Mouse (Mus musculus): ENCODE data around the gene Plekhm3. TPM values are rescaled to one million over a fixed set of nuclear protein-coding genes. Genes with fewer than 3 reads are reported as not detected.

Plekhm3 gene
- polyA plus RNA-seq, 1 experiment from 2014 or later, result 10.9 TPM

DNA sequence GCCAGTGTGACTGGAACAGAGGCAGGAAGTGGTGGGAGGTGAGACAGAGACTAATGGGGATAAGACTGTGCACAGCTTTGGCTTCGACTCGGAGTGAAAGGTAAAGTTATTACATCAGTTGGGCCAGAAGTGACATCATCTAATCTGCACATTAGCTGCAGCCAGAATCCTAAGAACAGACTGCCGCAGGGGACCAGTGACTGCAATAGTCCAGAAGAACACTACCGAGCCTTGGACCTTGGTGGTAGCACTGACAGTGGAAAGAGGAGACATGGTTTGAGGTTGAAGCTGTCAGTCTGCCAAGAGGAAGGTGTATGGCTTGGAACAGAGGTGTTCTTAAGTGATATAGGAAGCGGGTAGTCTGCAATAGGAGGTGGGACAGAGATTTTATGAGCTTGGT lies 80.9 kb downstream of the Plekhm3 start:
- Histone ChIP-seq H3K27me3 (replicated peaks; ENCODE audit: control insufficient read depth, insufficient read depth, low read length) (no peaks in the 10 kb centered on the region), H3K9me3 (ENCODE audit: control insufficient read depth, low read length) (no peaks in the 10 kb centered on the region), H3K4me3 (replicated peaks; ENCODE audit: low read length) (no peak overlapping the region), H3K36me3 (ENCODE audit: control insufficient read depth, insufficient read depth) (no peaks in the 10 kb centered on the region), H3K4me2 (ENCODE audit: low read length) (no peak overlapping the region), H3K4me1 (replicated peaks; ENCODE audit: control insufficient read depth, insufficient read depth, low read length) (no peaks in the 10 kb centered on the region), H3K9ac (replicated peaks; ENCODE audit: low read depth, low read length) (no peak overlapping the region), H3K27ac (ENCODE audit: low read length) (no peak overlapping the region)
- ATAC-seq, result no peak
- WGBS, result 85% methylated on average over 5 of the region's 5 CpGs

DNA sequence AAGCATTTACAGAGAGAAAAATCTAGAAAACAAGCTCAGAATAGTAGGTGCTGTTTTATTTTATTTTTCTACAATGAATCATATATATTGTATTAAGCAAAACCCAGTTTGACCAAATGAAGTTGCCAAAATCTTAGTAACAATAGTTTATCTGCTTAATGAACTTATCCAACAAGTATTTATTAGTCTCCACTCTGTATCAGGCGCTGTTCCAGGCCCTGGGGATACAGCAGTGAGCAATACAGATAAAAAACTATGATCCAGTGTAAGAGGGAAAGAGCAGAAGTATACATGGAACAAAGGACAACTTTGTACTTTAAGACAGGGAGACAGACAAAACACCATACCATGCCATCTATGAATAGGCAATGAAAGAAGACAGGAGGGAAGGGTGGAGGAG lies 81.5 kb downstream of the Plekhm3 start:
- Histone ChIP-seq H3K9ac (replicated peaks; ENCODE audit: low read depth, low read length) (no peak overlapping the region), H3K27ac (ENCODE audit: low read length) (no peak overlapping the region), H3K9me3 (ENCODE audit: control insufficient read depth, low read length) (no peaks in the 10 kb centered on the region), H3K4me3 (replicated peaks; ENCODE audit: low read length) (no peak overlapping the region), H3K36me3 (ENCODE audit: control insufficient read depth, insufficient read depth) (no peaks in the 10 kb centered on the region), H3K27me3 (replicated peaks; ENCODE audit: control insufficient read depth, insufficient read depth, low read length) (no peaks in the 10 kb centered on the region), H3K4me1 (replicated peaks; ENCODE audit: control insufficient read depth, insufficient read depth, low read length) (no peaks in the 10 kb centered on the region), H3K4me2 (ENCODE audit: low read length) (no peak overlapping the region)
- ATAC-seq, result no peak
- 89% methylated on average over 1 of the region's 1 CpGs for WGBS

DNA sequence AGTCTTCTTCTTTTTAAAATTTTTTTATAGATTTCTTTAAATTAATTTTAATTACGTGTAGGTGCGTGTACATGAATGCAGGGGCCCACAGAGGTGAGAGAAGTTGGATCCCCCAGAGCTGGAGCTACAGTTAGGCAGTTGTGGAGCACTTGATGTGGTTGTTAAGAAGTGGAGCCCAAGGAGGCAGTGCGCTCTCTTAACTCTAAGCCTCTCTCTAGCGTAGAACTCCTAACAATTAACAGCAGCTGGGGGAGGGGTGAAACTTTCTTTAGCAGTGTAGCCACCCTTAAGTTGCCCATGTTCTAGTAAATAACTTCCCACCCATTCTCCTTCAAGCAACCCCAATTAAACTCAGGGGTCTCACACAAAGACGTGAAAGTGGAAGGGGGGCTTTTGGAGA lies 84.7 kb downstream of the Plekhm3 start:
- WGBS, result 64% methylated on average over 5 of the region's 5 CpGs
- Histone ChIP-seq H3K4me2 (ENCODE audit: low read length) (no peak overlapping the region), H3K4me3 (replicated peaks; ENCODE audit: low read length) (no peak overlapping the region), H3K9ac (replicated peaks; ENCODE audit: low read depth, low read length) (no peak overlapping the region), H3K27ac (ENCODE audit: low read length) (no peak overlapping the region), H3K9me3 (ENCODE audit: control insufficient read depth, low read length) (no peaks in the 10 kb centered on the region), H3K4me1 (replicated peaks; ENCODE audit: control insufficient read depth, insufficient read depth, low read length) (no peaks in the 10 kb centered on the region), H3K27me3 (replicated peaks; ENCODE audit: control insufficient read depth, insufficient read depth, low read length) (no peaks in the 10 kb centered on the region), H3K36me3 (ENCODE audit: control insufficient read depth, insufficient read depth) (no peaks in the 10 kb centered on the region)
- no peak for ATAC-seq

DNA sequence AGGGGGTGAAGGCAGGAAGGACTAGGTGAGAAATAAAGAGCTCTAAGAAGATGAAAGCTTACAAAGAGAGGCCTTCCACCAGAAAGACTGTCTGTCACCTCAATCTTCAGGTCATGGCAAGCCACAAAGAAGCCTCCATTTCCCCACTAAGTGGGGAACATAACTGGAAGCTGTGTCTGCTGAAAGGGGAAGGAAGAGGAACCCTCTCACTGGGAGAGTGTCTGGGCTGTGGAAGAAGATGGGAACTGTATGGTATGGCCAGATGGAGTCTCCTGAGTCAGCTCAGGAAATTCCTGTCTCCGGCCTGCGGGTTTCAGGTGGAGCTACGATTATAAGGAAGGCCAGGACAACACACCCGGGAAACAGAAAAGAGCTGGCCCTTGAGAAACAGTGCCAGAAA lies 88.9 kb downstream of the Plekhm3 start:
- Histone ChIP-seq H3K4me1 (replicated peaks; ENCODE audit: control insufficient read depth, insufficient read depth, low read length) (no peaks in the 10 kb centered on the region), H3K27ac (ENCODE audit: low read length) (no peak overlapping the region), H3K9ac (replicated peaks; ENCODE audit: low read depth, low read length) (no peak overlapping the region), H3K27me3 (replicated peaks; ENCODE audit: control insufficient read depth, insufficient read depth, low read length) (no peaks in the 10 kb centered on the region), H3K4me2 (ENCODE audit: low read length) (no peak overlapping the region), H3K36me3 (ENCODE audit: control insufficient read depth, insufficient read depth) (no peaks in the 10 kb centered on the region), H3K9me3 (ENCODE audit: control insufficient read depth, low read length) (no peaks in the 10 kb centered on the region), H3K4me3 (replicated peaks; ENCODE audit: low read length) (no peak overlapping the region)
- WGBS, result 68% methylated on average over 4 of the region's 4 CpGs
- ATAC-seq, result no peak

DNA sequence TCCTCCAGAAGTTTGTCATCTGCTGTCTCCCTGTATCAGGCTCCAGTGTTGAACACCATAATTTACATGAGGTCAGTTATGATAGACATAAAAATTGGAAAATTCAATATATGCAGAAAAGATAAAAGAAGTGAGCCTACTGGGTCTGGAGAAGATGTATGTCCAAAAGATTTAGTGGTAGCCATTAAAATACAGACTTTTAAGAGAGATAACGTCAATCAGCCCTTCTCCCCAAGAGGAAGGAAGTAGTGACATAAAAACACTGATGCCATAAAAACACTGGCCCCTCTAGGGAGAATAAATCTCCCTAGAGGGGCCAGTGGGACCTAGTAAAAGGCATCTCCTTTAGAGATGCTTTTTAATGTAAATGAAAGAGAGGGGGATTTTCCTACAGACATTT lies 90.5 kb downstream of the Plekhm3 start:
- WGBS, result 79% methylated on average over 1 of the region's 1 CpGs
- no peak for ATAC-seq

DNA sequence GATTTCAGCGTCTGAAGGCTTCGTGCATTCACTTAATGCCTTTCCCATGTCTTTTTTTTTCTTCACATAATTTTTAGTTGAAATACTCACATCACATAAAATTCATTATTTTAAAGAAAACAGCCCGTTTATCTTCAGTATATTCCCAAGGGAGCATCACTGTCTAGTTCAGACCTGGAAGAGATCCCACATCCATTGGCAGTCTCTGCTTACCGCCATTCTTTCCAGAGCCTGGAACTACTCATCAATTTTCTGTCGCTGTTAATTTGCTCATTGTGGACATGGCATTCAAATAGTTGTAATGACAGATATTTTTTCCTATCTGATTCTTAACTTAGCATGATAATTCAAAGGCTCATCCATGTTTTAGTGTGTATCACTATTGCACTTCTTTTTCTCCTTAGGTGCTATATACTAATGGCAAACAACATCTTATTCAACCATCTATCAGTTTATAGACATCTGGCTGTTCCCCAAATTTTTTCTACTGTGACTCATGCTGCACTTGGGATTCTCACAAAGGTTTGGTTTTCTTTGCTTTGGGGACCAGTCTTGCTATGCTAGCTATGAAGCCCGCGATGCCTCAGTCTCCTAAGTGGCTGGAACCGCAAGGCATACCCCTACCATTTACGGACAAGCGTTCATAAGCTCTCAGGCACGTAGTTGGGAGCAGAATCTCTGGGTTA lies 96.2 kb downstream of the Plekhm3 start:
- Histone ChIP-seq H3K4me1 (replicated peaks; ENCODE audit: control insufficient read depth, insufficient read depth, low read length) (no peaks in the 10 kb centered on the region), H3K4me2 (ENCODE audit: low read length) (no peak overlapping the region), H3K36me3 (ENCODE audit: control insufficient read depth, insufficient read depth) (no peaks in the 10 kb centered on the region), H3K9ac (replicated peaks; ENCODE audit: low read depth, low read length) (no peak overlapping the region), H3K27ac (ENCODE audit: low read length) (no peak overlapping the region), H3K4me3 (replicated peaks; ENCODE audit: low read length) (no peak overlapping the region), H3K9me3 (ENCODE audit: control insufficient read depth, low read length) (no peaks in the 10 kb centered on the region), H3K27me3 (replicated peaks; ENCODE audit: control insufficient read depth, insufficient read depth, low read length) (no peaks in the 10 kb centered on the region)
- 80% methylated on average over 11 of the region's 11 CpGs for WGBS
- ATAC-seq, result no peak; the same call in 1 of the 2 replicates

More for the DNA sequence above, 90.5 kb downstream of the Plekhm3 start:
- no peaks in the 10 kb centered on the region for H3K36me3 ChIP-seq (ENCODE audit: control insufficient read depth, insufficient read depth)
- H3K4me1 ChIP-seq (replicated peaks; ENCODE audit: control insufficient read depth, insufficient read depth, low read length), result no peaks in the 10 kb centered on the region
- no peak overlapping the region for H3K4me2 ChIP-seq (ENCODE audit: low read length)
- H3K27me3 ChIP-seq (replicated peaks; ENCODE audit: control insufficient read depth, insufficient read depth, low read length), result no peaks in the 10 kb centered on the region
- H3K9ac ChIP-seq (replicated peaks; ENCODE audit: low read depth, low read length), result no peak overlapping the region
- no peak overlapping the region for H3K4me3 ChIP-seq (replicated peaks; ENCODE audit: low read length)
- no peak overlapping the region for H3K27ac ChIP-seq (ENCODE audit: low read length)
- H3K9me3 ChIP-seq (ENCODE audit: control insufficient read depth, low read length), result no peaks in the 10 kb centered on the region

DNA sequence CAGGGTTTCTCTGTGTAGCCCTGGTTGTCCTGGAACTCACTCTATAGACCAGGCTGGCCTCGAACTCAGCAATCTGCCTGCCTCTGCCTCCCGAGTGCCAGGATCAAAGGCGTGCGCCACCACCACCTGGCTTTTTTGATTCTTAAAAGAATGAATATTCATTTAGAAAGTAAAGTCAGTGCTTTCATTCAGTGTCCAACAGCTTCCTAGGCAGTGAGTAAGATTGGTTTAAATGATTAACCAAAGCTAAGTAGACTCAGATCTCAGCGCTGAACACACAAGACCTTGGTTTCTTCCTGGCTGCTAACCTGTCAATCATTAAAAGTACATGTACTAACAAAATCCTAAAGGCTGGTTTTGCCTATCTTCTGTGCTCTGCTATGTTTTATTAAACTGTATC lies 96.8 kb downstream of the Plekhm3 start:
- H3K9ac ChIP-seq (replicated peaks; ENCODE audit: low read depth, low read length), result no peak overlapping the region
- no peak overlapping the region for H3K4me2 ChIP-seq (ENCODE audit: low read length)
- WGBS, result 79% methylated on average over 5 of the region's 5 CpGs

DNA sequence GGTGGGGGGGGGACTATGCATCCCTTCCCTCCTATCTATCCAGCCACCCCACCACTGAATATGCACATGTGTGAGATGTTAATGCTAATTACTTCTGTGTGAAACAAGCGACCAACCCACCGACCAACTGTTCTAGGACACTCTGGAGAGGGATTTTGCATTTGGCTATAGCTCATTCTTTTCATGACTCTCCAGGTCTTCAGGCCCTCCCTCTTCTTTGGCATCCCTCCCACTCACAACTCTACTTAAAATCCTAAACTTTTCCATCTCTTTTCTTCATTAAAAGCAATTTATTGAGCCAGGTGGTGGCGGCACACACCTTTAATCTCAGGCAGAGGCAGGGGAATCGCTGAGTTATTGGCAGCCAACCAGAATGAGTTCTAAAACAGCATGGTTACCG lies 101.8 kb downstream of the Plekhm3 start:
- H3K4me3 ChIP-seq (replicated peaks; ENCODE audit: low read length), result no peak overlapping the region
- H3K27ac ChIP-seq (ENCODE audit: low read length), result no peak overlapping the region
- WGBS, result 31% methylated on average over 5 of the region's 5 CpGs
- H3K4me1 ChIP-seq (replicated peaks; ENCODE audit: control insufficient read depth, insufficient read depth, low read length), result peaks cover 22% of the 10 kb centered on the region
- no peak overlapping the region for H3K4me2 ChIP-seq (ENCODE audit: low read length)
- H3K9me3 ChIP-seq (ENCODE audit: control insufficient read depth, low read length), result no peaks in the 10 kb centered on the region
- no peak overlapping the region for H3K9ac ChIP-seq (replicated peaks; ENCODE audit: low read depth, low read length)
- no peak for ATAC-seq
- H3K36me3 ChIP-seq (ENCODE audit: control insufficient read depth, insufficient read depth), result no peaks in the 10 kb centered on the region
- H3K27me3 ChIP-seq (replicated peaks; ENCODE audit: control insufficient read depth, insufficient read depth, low read length), result no peaks in the 10 kb centered on the region

More for the DNA sequence above, 96.8 kb downstream of the Plekhm3 start:
- Histone ChIP-seq H3K27me3 (replicated peaks; ENCODE audit: control insufficient read depth, insufficient read depth, low read length) (no peaks in the 10 kb centered on the region), H3K4me1 (replicated peaks; ENCODE audit: control insufficient read depth, insufficient read depth, low read length) (peaks cover 2% of the 10 kb centered on the region; the same call in 1 of the 2 replicates), H3K9me3 (ENCODE audit: control insufficient read depth, low read length) (no peaks in the 10 kb centered on the region), H3K27ac (ENCODE audit: low read length) (no peak overlapping the region), H3K4me3 (replicated peaks; ENCODE audit: low read length) (no peak overlapping the region), H3K36me3 (ENCODE audit: control insufficient read depth, insufficient read depth) (no peaks in the 10 kb centered on the region)
- ATAC-seq, result no peak

DNA sequence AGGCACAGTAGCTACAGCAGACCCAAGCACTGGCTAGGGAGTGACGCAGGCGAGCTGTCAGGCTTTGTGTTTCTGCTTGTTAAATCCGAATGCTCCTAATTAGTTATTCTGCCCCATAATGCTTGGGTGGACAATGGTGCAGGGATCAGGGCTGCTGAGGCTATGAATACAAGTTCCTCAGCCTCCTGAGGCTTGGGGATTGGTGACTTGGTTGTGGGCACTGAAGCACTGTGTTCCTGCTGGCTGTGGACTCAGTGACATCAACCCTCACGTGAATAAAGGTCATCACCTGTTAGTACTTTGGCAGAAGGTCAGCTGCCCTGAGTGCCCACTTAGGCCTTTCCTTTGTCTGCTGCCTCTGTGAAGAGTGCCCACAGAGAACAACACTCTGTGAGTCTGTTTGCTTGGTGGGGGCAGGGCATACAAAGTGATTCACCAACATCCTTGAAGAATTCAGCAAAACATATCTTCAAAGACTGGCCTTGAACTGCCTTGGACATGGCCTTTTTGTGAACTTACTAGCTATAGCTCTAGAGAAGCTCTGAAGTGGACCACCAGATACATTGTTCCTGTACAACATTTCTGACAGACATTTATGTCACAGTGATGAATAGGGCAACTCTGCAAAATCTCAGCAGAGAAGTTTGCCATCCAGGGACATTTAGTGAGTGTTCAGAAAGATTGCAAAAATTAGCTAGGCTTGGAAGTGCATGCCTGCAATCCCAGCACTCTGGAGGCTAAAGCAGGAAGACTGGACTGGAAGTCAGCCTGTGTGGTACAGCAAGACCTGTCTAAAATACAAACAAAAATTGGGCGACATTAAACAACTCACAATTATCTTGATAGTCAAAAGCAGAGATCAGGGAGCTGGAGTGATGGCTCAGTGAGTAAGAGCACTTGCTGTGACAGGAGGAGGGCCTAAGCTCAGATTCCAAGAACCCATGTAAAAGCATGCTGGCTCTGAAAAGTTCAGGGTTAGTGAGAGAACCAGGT lies 102.6 kb downstream of the Plekhm3 start:
- WGBS, result 13% methylated on average over 5 of the region's 5 CpGs
- H3K27ac ChIP-seq (ENCODE audit: low read length), result peak overlapping the region; percentile 54
- peak; percentile 95 for ATAC-seq

More for the DNA sequence above, 102.6 kb downstream of the Plekhm3 start:
- Histone ChIP-seq H3K4me3 (replicated peaks; ENCODE audit: low read length) (no peak overlapping the region), H3K36me3 (ENCODE audit: control insufficient read depth, insufficient read depth) (no peaks in the 10 kb centered on the region), H3K4me1 (replicated peaks; ENCODE audit: control insufficient read depth, insufficient read depth, low read length) (peaks cover 24% of the 10 kb centered on the region), H3K9ac (replicated peaks; ENCODE audit: low read depth, low read length) (no peak overlapping the region), H3K9me3 (ENCODE audit: control insufficient read depth, low read length) (no peaks in the 10 kb centered on the region), H3K27me3 (replicated peaks; ENCODE audit: control insufficient read depth, insufficient read depth, low read length) (no peaks in the 10 kb centered on the region), H3K4me2 (ENCODE audit: low read length) (no peak overlapping the region)

All from forebrain, embryonic 16.5 days (tissue).